Mouse (Mus musculus): ENCODE results near the gene Krt4. TPM values are rescaled to one million over a fixed set of nuclear protein-coding genes. Genes with fewer than 3 reads are reported as not detected.

Krt4 gene
- total RNA-seq (2021), result not detected
- long read RNA-seq, experiment 1, result 0 reads
- long read RNA-seq, experiment 2, result 0 reads

GRCm38 (mm10) chr15:101924635-101925034, at the start of gene Krt4:
Krt4 (minus strand) TSS chr15:101924735.
- DNase-seq (ENCODE audit: low spot score), result no peak

GRCm38 (mm10) chr15:101973414-101974077, 49.0 kb upstream of the Krt4 start:
- peak; percentile 96 for DNase-seq (ENCODE audit: low spot score)

- DNase-seq (ENCODE audit: low spot score), result no peak
Observed at GRCm38 (mm10) chr15:101970536-101970935, 46.0 kb upstream of the Krt4 start.

GRCm38 (mm10) chr15:101966808-101967207, 42.3 kb upstream of the Krt4 start:
- no peak for DNase-seq (ENCODE audit: low spot score)

- DNase-seq (ENCODE audit: low spot score), result no peak
Observed at GRCm38 (mm10) chr15:101958891-101959290, 34.4 kb upstream of the Krt4 start.

- DNase-seq (ENCODE audit: low spot score), result no peak
Observed at GRCm38 (mm10) chr15:101954187-101954586, 29.7 kb upstream of the Krt4 start, which contains the start of gene Krt78. Krt78 (minus strand) TSS chr15:101954287.

- DNase-seq (ENCODE audit: low spot score), result no peak
Observed at GRCm38 (mm10) chr15:101952733-101953474, 28.4 kb upstream of the Krt4 start.

- DNase-seq (ENCODE audit: low spot score), result no peak
Observed at GRCm38 (mm10) chr15:101945430-101945829, 20.9 kb upstream of the Krt4 start.

GRCm38 (mm10) chr15:101941948-101942347, 17.4 kb upstream of the Krt4 start:
- no peak for DNase-seq (ENCODE audit: low spot score)

GRCm38 (mm10) chr15:101940274-101940829, 15.8 kb upstream of the Krt4 start, which contains the start of gene Krt79:
Krt79 (minus strand) TSS chr15:101940324.
- no peak for DNase-seq (ENCODE audit: low spot score)

GRCm38 (mm10) chr15:101938600-101939308, 14.2 kb upstream of the Krt4 start:
- no peak for DNase-seq (ENCODE audit: low spot score)

- DNase-seq (ENCODE audit: low spot score), result no peak
Observed at GRCm38 (mm10) chr15:101933024-101933423, 8.5 kb upstream of the Krt4 start.

- DNase-seq (ENCODE audit: low spot score), result no peak
Observed at GRCm38 (mm10) chr15:101929666-101930065, 5.1 kb upstream of the Krt4 start.

GRCm38 (mm10) chr15:101929087-101929486, 4.6 kb upstream of the Krt4 start:
- no peak for DNase-seq (ENCODE audit: low spot score)

- DNase-seq (ENCODE audit: low spot score), result no peak
Observed at GRCm38 (mm10) chr15:101927340-101928080, 3.0 kb upstream of the Krt4 start.

- no peak for DNase-seq (ENCODE audit: low spot score)
Observed at GRCm38 (mm10) chr15:101925041-101925440, 506 bp upstream of the Krt4 start.

- DNase-seq (ENCODE audit: low spot score), result no peak
Observed at GRCm38 (mm10) chr15:101922296-101922695, 2.2 kb downstream of the Krt4 start.

- no peak for DNase-seq (ENCODE audit: low spot score)
Observed at GRCm38 (mm10) chr15:101916072-101916471, 8.5 kb downstream of the Krt4 start.

GRCm38 (mm10) chr15:101904849-101905248, 19.7 kb downstream of the Krt4 start:
- DNase-seq (ENCODE audit: low spot score), result no peak

- no peak for DNase-seq (ENCODE audit: low spot score)
Observed at GRCm38 (mm10) chr15:101902171-101903149, 22.1 kb downstream of the Krt4 start.

Data from gastrocnemius, adult 18-20 months (tissue).